Mouse (Mus musculus): Measurements from ENCODE around the gene Rbms3.

DNA sequence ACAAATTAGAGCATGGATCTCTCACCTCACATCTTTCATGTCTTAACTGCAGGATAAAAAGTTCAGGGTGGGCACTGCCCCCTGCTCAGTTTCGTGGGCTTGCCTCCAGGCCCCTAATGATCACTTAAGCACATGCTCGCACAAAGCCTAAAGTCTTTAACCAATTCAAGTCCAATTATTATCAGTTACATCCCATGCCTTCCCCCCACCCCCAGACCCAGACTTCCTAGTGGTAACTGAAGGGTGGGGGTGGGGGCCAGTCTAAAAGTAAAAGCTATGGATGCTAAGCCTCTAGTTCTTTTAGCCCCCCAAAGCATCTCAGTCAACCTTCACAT is 378.9 kb downstream of the Rbms3 start:
- TF ChIP-seq CTCF (IDR thresholded peaks at IDR 0.05; ENCODE audit: insufficient read depth, low read depth, low read length): no peak
- TF ChIP-seq POLR2A (IDR thresholded peaks at IDR 0.05; ENCODE audit: insufficient read depth, low read depth, low read length): no peak
